Mouse (Mus musculus) spleen, adult 2 months (tissue): Measurements from ENCODE around the gene Zfp362.

Experiments used
- CTCF ChIP-seq: fragments of 200-500 bp; IDR thresholded peaks from 2 replicates; pipeline ENCODE4 v1.5.1; 2011; ENCODE audit warnings: mild to moderate bottlenecking, inconsistent platforms; ENCODE audit not compliant: insufficient read depth, insufficient read length, insufficient replicate concordance; ENCODE audit errors: extremely low read depth
- POLR2A ChIP-seq: fragments of 200-500 bp; IDR thresholded peaks from 2 replicates; pipeline ENCODE4 v1.6.1; 2011; ENCODE audit warnings: low read depth, low read length, inconsistent platforms

- TF ChIP-seq CTCF (no peak), POLR2A (no peak)
These were observed 71.6 kb downstream of the Zfp362 start for GRCm38 (mm10) chr4:128734217-128734616.
